Mouse (Mus musculus) frontal cortex, postnatal 36 days (tissue): ENCODE measurements at regions not wholly inside any gene's neighbourhood (a gene's known extent, or its start where the extent isn't known, plus 50 kb on each side); places are given as distances from the start of the nearest gene placed in this dataset.

ENCODE experiments used
- DNase-seq, 2 experiments: peaks; one replicate each; pipeline ENCODE4 v3.0.0; 2022; ENCODE audit warnings: low spot score in 2 of 2

DNA sequence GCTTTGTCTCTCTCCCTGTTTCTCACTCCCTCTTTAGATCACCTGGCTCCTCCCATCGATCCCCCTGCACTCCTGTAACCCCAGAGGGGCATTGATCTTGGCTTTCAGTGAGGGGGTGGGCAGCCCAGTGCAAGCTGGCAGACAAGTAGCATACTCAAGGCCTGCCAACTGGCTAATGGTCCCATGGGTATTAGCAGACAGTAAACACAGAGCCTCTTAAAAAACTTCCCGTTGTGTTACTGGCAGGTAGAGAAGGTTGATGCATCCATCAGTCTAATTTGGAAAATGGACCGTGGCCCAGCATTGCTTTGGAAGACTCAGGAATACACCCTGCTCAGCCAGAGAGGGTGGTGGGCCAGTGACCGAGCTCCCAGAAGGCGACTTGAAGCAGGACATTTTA lies 145.0 kb downstream of the 9530068E07Rik start:
- DNase-seq = no peak

DNA sequence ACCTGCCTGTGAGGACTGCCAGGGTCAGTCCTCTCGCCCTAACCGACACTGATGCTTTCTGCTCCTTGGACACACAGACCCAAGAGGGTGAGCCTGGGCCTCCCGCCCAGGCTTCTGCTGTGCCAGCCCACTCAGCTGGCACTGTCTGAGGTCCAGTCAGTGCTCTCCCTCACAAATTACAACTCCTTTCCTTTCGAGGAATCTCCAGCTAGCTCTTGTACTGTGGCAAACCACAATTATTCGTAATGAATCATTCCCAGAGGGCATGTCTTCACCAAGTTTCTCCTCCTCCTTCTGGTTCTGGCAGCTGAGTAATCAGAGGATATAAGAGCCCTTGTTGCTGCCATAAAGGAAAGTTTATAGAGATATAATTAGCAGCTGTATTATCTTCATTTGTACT lies 155.2 kb downstream of the 9530068E07Rik start:
- no peak for DNase-seq

DNA sequence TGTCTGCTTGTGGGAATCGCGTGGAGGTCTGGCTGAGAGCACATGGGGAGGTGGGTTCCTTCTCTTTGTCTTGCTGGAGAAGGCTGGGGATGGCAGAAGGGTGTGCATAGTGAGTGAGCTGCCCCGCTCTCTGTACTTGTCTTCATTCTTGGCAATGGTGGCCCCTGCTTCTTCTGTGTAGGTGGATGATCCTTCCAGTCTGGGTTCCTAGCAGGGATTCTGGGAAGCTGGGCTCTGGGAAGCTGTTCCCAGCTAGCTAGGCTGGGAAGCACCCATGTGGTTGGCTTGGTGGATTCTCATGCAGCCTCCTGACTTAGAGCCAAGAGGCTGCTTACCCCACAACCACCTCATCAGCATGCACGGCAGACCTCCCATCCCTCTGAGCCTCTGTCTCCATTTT lies 156.6 kb downstream of the 9530068E07Rik start:
- no peak for DNase-seq

DNA sequence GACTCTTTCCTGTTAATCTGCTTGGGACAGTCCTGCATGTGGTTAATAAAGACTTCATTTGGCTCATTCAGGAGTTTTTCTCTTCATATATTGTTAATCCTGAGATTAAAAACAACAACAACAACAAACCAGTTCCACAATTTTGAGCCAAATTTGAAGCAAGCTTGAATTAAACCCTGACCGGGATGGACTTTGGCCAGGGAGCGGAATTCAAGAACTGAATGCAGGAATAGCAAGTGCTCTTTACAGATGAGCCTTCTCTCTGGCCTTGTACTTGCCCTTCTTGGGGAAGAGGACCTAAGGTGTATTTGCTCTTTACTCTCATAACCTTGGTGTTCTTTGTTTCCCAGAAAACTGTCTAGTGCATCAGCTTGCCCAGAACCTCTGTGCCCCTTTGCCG lies 161.6 kb downstream of the 9530068E07Rik start:
- no peak for DNase-seq

DNA sequence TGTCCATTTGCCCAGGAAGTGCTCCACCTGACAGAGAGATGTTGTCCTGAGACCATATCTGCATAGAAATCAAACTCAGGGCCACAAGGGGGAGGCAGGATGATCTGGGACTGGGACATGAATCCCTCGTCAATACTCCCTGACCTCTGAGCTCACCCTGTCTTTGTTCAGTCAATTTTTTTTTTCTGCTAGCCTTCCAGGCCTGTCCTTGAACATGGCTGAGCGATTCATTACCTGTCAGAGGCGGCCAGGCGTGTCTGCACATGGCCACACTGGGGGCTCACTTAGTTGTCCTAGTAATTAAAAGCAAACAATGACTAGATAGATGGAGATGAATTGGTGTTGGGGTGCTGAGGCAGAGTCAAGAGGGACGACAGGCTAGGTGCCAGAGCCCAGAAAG lies 162.6 kb downstream of the 9530068E07Rik start:
- DNase-seq = no peak

DNA sequence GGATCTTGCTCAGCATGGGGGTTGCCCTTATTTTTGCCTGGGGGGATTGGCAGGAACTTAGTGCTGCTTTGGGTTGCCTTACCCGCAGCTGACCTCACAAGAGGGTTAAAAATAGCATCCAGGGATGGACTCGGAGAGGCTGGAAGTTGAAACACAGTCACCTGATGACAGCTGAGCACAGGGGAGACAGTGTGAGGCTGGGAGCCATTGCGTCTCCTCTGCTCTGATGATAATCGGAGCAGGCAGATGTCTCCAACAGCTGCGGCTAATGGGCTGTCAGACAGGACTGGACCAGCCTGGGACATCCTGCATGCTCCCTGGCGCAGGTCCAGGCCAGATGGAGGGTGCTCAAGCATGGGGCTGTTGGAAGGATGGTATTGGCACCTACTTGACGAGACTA lies 165.1 kb downstream of the 9530068E07Rik start:
- DNase-seq = no peak

DNA sequence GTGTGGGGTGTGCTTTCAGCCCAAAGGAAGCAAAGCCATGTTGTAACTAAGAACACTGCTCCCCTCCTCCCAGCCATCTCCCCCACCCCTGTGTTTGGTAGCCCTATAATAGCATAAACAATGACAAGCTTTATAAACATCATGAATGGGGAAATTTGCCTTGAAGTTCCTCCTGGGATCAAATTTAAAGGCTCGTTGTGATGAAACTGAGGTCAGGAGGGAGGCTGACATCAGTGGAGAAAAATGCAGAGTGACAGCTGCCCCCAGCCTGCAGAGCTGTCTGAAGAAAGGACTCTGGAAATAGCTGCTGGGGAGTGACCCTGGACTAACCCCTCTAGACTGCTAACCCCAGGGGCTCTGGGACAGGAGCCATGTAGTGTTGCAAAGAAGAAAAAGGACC lies 169.2 kb downstream of the 9530068E07Rik start:
- DNase-seq = no peak

DNA sequence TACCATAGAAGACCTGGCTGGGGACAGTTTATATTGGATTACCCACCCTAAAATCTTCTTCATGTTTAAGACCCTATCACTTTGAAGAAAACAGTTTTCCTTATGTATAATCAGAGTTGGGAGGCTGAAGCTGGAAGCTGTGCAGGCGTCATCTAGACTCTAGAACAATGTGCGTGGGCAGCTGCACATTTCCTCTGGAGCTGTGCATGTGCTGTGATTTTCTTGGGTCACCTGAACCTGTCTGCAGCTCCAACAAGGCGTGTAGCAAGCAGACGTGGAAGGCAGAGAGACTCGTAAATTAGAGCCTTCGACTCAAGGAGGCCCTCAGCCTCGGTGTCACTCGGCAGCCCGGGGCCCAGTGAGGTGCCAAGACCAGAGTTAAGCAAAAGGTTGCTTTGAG lies 169.8 kb downstream of the 9530068E07Rik start:
- DNase-seq = no peak

DNA sequence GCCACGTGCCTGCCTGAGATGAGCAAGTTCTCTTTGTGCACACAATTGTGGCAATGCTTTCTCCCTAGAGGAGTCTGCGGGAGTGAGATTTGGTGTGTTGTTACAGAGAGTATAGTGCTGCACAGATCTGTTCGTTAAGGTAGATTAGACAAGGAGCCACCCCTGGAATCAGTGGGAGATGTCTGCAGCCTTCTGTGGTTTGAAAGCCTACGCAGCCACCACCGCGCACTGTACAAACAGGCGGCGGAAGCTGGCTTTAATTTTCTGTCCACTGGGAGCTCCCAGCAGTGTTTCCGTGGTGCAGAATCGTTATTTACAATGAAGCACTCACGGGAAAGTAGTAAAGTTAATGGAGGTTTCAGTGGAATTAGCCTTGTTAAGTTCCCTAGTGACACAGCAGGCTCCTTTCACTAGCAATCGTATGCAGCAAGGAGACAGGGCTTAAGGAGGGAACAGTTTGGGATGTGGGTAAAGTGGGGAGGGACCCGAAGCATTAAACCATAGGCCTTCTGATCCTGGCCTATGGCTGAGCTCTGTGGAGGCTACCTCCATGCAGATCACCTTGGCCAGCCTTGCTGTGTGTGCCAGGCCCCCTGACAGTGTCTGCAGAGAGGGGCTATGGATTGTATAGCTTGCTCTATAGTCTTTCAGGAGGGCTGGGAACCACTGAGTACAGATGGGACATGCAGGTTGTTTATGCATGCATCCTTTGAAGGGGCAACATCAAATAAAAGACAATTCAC lies 171.9 kb downstream of the 9530068E07Rik start:
- DNase-seq = peak; percentile 28 to 40

DNA sequence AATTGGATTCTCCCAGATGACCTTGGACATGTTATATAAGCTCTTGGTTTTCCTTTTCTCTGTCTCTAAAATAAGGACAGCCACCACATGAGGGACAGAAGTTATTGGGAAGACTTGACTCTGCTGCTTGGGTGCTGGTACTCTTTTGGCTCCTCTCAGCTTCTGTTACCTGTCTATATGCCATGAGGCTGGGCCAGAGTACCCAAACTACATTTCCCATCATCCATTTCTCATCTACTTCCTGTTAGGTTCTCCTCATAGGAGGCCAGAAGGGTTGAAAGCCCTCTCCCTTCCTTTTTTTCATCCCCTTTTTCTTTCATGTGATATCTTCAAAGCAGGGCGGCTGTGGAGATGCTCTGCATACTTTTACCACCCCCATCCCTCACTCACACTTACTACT lies 172.6 kb downstream of the 9530068E07Rik start:
- DNase-seq = no peak

DNA sequence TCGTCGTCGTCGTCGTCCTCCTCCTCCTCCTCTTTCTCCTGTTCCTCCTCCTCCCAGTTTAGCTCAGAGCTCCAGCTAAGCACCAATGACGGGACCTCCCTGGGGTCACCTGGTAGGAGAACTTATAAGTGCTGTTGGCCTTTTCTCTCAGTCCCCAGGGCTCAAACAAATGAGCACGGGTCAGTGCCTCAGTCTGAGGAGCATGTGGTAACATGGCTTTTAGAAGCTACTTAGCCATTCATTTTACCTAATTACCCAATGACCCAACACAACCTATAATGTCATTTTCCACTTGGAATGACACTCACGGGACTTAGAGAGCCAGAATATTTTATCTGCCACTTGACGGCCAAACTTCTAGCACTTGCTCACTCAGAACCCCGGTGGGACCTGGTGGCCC lies 173.5 kb downstream of the 9530068E07Rik start:
- DNase-seq = no peak

DNA sequence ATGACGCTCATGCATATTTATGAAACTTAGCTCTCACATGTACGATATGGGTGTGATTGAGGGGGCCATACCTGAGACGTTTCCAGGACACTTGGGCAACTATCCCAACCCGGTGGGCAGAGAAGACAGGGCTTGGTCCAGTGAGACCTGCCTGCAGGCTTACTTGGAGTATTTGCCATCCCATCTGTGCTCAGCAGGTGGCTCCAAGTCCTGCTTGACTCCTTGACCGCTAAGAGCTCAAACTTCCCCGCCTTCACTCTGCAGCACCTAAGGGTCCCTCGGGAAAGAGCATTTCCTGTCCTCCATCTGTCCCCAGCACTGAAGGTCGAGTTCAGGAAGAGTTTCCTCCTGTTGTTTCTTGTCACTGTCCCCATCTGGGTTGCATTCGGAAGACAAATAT lies 182.2 kb downstream of the 9530068E07Rik start:
- no peak for DNase-seq

DNA sequence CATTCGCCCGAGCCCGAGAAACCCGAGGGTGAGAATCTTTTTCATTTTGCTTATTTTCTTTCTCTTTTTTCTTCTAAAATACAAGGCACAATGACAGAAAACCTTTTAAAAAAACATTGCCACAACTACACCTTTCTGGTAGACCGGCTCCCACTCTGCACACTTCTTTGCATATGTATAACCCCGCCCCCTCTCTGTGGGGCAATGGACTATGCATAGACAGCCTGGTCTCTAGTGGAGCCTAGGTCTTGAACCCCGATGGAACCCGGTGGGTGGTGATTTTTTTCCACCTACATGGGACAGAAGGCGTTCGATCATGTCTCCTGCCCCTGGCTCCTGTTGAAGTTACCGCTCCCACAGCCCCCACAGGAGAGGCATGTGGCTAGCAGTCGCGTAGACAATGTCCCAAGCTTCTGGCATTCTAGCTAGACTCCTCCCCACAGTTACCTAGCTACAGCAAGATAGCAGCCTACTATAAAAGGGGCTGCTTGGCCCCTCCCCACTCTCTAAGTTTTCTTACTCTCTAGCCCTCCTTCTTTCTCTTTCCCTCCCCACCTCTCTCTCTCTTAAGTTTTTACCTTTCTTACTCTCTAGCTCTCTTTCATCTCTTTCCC lies 183.6 kb downstream of the 9530068E07Rik start:
- no peak for DNase-seq

DNA sequence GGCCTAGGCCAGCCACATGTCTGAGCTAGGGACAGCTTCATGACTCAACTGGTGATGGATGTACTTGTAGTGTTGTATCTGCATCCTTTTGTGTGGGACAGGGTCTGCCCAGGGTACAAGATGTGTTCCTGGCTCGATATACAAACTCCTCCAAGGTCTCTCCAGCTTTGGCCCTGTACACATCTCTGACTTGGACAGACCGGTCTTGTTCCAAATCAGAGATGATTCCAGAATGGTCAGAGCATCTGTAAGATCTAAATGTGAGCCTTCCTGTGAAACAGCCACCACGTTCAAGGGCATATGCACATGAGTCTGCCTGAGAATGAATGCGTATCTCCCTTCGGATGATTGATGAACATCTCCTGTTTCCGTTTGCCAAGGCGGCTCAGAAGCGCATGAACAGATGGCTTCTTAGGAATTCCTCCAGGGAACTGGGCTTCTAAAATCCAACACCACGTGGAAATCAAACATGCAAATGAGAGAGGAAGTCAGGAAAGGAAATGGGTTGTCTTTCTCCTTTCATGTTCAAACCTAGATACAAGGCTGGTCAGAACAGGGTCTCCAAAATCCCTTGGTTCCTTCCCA lies 172.7 kb upstream of the Fstl4 start:
- DNase-seq = peak in 1 of 2 experiments; percentile 39

DNA sequence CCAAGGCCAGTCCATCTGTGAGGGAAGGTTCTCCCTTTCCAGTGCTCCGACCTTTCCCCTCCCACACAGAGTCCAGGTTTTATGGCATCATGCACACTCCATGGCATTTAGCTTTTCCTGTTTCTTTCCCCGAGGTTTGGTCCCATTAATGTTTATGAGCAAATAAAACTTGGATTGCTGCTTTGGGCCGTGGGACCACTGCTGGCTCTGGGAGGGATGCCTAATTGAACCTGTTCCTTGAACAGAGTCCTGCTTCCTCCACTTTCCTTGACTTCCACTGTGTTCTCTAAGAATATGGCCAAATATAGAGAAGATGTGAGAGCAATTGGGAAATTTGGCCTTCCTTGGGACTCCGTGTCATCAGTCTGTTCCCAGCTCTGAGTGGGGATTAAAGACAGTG lies 170.3 kb upstream of the Fstl4 start:
- no peak for DNase-seq

DNA sequence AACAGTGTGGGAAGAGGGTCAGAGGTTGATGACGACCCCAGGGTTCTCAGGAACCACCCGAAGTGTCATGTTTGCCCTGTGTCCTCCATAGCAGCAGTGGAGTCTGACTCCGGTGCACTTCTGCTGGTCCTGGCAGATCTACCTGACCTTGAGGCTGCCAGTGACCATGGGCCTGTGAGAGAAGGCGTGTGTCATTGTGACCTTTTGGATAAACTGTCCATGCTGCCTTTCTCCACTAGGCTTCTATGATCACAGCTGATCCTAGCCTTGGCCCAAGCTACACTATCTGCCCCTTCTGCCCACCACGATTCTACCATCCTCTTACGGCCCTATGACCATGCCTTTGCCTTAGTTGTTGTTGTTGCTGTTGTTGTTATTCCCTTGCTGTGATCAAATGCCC lies 163.2 kb upstream of the Fstl4 start:
- DNase-seq = no peak

DNA sequence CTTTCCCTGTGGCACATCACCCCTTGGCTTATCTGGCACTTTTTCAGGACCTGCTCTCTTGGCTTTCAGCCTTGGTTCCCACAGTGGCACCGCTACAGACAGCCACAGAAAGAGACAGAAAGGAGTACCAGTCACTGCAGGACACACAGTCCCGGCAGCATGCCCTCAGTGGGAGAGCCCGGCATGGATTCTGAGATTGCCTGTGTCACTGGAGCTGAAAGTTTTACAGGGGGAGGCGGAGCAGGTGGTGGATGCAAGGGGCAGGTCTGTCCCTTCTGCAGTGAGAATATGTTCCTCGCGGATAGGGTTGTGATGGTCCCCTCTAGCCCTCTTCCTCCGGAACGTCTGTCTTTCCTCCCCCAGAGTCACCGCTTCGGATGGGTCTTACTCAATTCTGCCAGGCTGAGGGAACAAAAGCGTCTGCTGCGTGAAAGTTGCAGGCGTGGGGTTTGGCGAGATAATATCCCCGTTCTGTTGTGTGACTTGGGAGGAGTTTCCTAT lies 162.3 kb upstream of the Fstl4 start:
- DNase-seq = peak; percentile 43 to 51

DNA sequence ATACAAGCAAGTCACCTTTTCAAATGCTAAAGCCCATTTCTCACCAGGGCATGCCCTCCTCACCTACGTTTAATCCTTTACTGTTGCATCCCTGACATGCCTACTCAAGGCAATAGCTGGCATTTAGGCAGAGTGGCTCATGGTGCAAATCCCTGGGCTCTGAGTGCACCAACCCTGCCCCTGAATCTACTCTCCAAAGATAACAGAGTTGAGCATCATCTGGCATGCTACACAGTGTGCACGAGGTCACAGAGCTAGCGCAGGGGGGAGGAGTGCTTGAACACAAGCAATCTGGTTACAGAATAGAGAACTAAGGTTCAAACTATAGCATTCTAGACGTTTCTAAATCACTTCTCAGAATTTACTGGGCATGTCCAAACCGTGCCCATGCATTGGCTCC lies 161.6 kb upstream of the Fstl4 start:
- DNase-seq = no peak

DNA sequence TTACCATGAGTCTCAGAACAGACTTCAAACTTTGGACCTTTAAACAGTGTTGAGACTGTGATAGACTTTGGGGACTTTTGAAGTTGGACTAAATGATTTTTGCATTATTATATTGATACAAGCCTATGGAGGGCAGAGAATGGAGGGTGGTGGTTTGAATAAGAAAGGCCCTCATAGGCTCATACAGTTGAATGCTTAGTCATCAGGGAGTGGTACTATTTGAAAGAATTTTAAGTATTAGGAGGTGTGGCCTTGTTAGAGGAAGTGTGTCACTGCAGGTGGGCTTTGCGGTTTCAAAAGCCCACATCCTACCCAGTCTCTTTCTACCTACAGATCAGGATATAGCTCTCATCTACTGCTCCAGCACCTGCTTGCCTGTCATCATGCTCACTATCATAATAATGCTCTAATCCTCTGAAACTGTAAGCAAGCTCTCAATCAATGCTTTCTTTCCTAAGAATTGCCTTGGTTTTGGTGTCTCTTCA lies 153.7 kb upstream of the Fstl4 start:
- no peak for DNase-seq

DNA sequence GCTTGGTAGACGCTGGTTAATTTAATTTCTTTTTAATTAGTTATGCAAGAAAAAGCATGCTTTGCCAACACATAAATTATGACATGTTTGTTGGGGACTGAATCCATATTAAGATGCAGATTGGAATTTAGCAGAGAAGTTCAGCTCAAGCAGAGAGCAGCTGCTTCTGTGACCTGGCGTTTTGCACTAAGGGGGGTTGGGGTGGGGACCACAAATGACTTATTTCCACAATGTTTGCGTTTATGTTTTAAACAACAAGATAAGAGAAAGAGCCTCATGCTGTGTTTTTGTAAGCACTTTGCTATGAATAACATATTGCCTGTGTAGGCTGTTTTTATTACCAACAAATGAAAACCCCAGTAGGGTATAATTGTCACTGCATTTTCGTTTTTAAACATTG lies 148.8 kb upstream of the Fstl4 start:
- DNase-seq = no peak

DNA sequence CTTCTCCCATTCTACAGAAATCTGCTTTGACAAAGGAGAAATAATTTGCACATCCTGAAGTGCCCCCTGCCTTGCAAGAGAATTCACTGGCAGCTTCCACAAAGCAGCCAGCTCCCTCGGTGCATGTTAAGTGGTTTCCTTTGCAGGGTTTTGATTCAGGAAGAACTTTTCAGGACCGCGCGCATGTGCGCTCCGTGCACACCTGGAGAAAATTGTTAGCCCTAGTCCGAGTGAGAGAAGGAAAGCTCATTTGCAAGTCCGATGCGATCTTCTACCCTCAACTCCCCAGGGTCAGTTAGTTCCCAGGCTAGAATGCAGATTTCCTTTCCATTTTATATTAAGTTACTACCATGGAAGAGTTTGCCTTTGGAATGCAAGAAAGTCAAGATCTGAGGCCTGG lies 145.8 kb upstream of the Fstl4 start:
- DNase-seq = no peak

DNA sequence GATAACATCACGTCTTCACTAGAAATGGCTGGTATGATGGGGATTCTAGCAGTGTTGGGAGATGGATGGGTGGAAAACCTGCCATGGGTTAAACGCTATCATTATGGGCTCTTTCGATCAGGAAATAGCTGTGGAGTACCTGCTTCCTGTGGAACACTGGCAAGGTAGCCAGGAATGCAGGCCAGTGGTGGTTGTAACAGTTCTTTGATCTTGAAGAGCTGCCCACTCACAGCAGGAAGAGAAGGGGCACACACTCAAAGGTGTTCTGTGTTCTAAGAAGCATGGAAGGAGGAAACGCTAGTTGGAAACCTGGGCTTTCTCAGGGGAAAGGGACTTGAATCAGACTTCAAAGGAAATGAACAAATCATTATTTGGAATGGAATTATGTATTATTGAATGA lies 141.6 kb upstream of the Fstl4 start:
- DNase-seq = no peak

DNA sequence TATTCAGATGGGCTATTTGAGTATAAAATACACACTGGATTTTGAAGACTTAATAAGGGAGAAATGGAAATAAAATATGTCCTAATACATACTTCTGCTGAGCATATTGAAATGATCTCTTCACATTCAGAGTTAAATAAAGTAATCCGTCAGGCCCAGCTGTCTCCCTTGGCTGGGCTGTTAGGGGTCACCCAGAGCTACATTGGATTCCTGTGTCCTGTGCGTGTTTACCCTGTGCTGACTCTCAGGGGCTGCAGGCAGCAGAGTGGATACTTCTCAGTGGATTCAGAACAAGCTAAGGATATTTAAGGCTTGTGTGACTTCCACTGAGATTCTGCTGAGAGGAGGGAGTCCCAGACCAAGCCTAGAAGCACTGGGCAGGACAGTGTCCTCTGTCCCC lies 135.6 kb upstream of the Fstl4 start:
- no peak for DNase-seq
